Mouse (Mus musculus): ENCODE data around the gene Zhx3.

GRCm38 (mm10) chr2:160765096-160765495 is 107.7 kb downstream of the Zhx3 start:
- TF ChIP-seq CTCF (IDR thresholded peaks at IDR 0.05) = no peak
- no peak for TF ChIP-seq POLR2A (IDR thresholded peaks at IDR 0.05; ENCODE audit: insufficient read depth, low read depth, low read length)
- TF ChIP-seq EP300 (IDR thresholded peaks at IDR 0.05; ENCODE audit: insufficient read depth, low read depth, low read length) = no peak
